Mouse (Mus musculus): ENCODE measurements around the gene Psap.
"Not testable (repeated sequence)": the region's sequence is repeated elsewhere in the genome, so short reads cannot be mapped to it uniquely, and the experiment has no call there.

The Psap gene

GRCm38 (mm10) chr10:60277207-60278005 is at the start of gene Psap:
Psap (plus strand) TSS chr10:60277627.
- peak; percentile 94 for DNase-seq

DNA sequence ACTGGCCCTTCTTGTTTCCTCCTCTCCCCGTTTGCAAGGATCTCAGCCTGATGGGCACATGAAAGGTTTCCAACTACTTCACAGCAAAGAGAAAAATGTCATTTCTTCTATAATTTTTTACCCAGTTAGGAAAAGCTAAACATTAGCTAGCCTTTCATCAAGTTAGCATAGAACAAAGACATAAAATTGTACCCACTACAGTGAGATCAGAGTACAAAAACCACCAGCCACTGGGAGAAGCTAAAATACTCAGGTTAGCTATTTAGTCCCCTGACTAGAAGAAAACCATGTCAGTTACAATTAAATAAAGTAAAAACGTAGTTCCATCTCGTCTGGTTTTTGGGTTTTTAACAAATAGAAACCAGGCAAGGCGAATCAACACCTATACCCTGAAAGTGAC is 49.8 kb upstream of the Psap start:
- no peak for DNase-seq

GRCm38 (mm10) chr10:60229113-60229512 is 48.3 kb upstream of the Psap start:
- DNase-seq: peak; percentile 25

DNA sequence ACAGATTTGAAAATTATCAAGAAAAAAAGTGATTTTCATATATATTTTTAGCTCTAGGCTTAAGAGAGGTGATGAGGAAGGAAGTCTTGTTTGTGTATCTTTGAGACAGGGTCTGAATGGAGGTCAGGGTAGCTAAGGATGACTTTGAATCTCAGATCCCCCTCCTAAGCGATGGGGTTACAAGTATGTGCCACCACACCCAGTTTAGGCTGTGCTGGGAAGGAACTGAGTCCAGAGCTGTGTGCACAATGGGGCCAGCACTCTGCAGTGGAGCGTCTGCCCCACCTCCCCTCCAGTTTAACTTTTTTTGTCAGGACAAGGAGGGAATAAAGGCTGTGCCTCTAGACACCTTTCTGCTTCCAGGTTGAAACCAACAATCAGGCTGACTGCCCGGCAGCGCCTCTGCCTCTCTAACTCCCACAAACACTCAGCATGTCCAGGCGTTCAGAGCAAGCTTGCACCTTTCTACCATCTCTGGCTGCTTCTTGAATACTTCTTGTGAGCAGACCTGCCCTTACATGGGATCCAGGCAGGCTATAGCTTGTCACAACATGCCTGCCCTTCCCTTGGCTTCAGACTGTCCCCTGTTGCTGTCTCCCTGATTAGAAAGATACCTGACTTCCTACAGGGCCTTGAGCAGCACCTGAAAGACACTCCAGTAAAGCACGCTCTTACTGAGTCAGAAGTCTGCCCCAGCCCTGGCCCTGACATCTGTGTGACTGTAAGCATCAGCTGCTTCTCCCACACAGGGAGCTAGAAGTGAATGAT is 46.9 kb upstream of the Psap start:
- no peak for DNase-seq

- no peak for DNase-seq
These were observed 43.4 kb upstream of the Psap start for GRCm38 (mm10) chr10:60234006-60234405.

DNA sequence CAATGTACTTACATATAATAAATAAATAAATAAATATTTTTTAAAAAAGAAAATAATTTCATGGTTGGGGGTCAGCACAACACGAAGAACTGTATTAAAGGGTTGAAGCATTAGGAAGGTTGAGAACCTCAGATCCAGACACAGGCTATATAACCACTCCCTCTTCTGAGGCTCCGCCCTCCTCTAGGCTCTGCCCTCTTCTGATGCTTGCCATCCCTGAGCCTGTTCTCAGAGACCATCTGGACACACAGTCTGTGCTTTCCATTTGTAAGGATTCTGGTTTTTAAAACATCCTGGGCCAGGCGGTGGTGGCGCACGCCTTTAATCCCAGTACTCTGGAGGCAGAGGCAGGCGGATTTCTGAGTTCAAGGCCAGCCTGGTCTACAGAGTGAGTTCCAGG is 41.6 kb upstream of the Psap start:
- DNase-seq: not testable (repeated sequence)

- peak; percentile 76 for DNase-seq
These were observed 39.8 kb upstream of the Psap start for GRCm38 (mm10) chr10:60237475-60238154.

- no peak for DNase-seq
These were observed 37.0 kb upstream of the Psap start for GRCm38 (mm10) chr10:60240416-60240815.

- DNase-seq: no peak
These were observed 33.5 kb upstream of the Psap start for GRCm38 (mm10) chr10:60243941-60244340.

- peak; percentile 95 for DNase-seq
These were observed 32.4 kb upstream of the Psap start for GRCm38 (mm10) chr10:60245041-60245440.

GRCm38 (mm10) chr10:60245635-60246034 is 31.8 kb upstream of the Psap start:
- DNase-seq: no peak

DNA sequence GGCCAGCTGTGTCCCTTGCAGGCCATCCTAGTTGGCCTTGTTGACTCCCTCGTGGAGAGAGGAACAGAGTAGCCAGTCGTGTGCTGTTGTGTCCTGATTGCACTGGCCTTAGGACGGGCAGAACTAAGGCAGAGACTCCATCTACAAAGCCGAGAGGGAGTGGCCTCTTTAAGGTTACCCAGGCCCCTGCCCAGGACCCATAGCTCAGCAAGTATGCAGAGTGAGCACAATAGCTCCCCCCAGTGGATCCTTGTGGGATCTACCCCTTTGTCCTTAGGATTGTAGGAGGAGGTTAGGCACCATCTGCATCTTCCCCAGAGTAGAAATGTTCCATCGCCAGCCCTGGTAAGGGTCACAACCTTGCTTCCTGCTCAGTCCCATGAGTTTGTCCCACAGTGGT is 30.9 kb upstream of the Psap start:
- peak; percentile 49 for DNase-seq

GRCm38 (mm10) chr10:60248345-60248744 is 29.1 kb upstream of the Psap start:
- peak; percentile 23 for DNase-seq

DNA sequence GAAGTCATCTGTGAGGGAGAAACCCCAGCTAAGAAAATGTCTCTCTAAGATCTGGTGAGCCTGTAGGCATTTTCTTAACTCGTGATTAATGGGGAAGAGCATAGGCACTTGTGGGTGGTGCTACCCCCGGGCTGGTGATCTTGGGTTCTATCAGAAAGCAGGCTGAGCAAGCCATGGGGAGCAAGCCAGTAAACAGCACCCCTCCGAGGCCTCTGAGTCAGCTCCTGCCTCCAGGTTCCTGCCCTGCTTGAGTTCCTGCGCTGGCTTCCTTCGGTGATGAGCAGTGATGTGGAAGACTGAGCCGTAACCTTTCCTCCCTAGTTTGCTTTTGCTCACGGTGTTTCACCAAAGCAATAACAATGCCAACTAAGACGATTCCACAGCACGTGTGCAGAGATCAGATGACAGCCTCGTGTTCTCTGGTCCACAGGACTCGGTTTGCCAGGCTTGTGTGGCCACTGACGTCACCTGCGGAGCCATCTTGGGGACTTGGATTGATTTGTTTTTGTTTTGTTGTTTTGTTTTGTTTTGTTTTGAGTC is 26.9 kb upstream of the Psap start:
- DNase-seq: peak; percentile 54

DNA sequence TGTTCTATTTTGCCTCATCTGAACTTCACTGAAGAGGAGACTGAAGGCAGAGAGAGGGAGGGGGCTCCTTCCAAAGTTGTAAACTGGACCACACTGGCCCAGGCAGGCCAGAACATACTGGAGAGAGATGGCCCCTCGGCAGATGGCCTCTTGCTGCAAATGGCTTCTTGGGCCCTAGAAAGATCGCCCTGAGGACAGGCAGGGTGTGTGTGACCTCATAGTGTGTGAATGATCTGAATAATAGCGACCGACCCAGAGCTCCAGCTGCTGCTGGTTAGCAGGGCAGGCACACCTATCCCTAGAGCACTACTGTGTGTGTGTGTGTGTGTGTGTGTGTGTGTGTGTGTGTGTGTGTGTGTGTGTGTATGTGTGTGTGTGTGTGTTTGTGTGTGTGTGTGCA is 25.2 kb upstream of the Psap start:
- DNase-seq: no peak

DNA sequence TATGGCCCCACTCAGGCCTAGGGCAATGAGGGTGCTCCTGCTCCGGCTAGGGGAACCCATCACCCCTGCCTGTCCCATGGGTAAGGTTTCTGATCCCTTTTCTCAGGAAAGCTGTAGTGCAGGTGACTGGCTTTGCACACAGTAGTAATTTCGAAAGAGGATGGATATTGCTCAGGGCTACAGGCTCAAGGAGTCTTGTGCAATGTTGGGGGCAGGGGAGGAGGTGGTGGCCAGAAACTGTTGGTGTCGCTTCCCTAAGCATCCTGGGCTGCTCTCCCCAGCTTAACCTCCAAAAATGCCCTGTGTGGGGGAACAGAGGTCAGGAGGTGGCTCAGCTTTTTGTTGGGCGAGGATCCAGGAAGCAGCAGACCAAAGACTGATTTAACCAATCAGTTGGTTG is 24.8 kb upstream of the Psap start:
- DNase-seq: no peak

- DNase-seq: no peak
These were observed 21.3 kb upstream of the Psap start for GRCm38 (mm10) chr10:60256088-60256487.

GRCm38 (mm10) chr10:60257261-60257825 is 20.1 kb upstream of the Psap start:
- DNase-seq: no peak

DNA sequence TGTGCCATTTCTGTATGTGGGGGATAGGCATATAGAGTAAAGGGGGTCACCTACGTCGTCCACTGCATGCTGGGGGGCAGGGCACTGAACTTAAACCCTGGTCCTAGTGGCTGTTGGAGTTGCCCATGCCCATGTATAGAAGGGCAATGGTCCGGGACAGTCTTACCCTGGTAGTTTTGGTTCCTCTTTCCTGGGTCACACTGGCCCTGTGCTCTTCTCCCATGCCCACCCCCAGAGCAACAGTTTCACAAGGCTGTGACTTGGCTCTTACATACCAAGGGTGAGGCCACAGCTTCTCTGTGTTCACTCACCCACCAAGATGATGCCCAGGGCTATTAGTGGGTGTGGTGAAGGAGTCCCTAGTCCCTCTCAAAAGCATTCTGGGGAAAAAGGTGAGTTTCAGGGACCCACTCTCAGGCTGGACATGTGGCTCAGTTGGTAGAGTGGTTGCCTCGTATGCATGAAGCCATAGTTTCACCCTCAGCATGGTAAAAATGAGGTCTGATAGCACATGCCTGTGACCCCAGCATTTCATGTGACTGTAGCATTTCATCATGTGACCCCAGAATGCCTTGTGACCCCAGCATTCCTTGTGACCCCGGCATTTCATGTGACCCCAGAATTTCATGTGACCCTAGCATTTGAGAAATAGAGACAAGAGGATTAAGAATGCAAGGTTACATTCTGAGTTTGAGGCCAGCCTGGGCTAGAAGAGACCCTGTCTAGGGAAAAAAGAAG is 16.7 kb upstream of the Psap start:
- DNase-seq: no peak

DNA sequence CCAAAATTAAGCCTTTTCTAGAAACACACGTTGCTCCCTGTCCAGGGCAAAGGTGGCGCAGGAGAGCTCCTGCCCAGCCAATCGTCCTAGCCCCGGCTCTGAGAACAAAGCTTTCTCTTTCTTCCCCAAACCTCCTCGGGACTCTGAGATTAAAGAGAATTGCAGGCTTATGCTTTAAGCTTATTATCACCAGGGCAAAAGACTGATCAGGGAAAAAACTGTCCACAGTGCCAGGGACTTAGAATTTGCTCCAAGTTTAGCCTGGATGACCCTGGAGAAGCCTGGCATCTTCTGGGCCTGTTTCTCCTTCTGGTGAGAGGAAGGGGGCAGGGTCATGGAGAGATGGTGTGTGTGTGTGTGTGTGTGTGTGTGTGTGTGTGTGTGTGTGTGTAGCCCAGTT is 15.9 kb upstream of the Psap start:
- no peak for DNase-seq

DNA sequence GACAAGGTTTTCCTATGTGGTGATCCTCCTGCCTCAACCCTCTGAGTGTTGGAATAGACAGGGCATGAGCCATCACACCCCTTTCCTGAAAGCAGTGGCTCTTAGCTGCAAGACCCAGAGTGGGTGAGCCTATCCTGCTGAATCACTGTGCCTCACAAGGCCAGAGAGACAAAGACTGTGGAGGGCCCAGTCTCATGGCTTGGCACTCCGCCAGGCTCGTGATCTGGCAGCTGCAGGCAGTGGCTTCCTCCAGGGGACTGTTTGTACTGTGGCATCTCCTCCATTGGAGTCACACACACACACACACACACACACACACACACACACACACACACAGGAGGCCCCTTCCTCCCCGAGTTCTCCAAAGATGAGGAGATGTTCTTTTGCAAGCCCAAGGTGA is 15.0 kb upstream of the Psap start:
- peak; percentile 86 for DNase-seq

GRCm38 (mm10) chr10:60263351-60263750 is 14.1 kb upstream of the Psap start:
- no peak for DNase-seq

Measured in kidney, adult 18-20 months (tissue).